Mouse (Mus musculus) retina, adult 2 months (tissue): Measurements from ENCODE around the gene Pick1.

ENCODE experiments used
- DNase-seq: peaks from one replicate; pipeline ENCODE4 v3.0.0-alpha.2; 2012; ENCODE audit warnings: low read depth, low spot score

The Pick1 gene

DNA sequence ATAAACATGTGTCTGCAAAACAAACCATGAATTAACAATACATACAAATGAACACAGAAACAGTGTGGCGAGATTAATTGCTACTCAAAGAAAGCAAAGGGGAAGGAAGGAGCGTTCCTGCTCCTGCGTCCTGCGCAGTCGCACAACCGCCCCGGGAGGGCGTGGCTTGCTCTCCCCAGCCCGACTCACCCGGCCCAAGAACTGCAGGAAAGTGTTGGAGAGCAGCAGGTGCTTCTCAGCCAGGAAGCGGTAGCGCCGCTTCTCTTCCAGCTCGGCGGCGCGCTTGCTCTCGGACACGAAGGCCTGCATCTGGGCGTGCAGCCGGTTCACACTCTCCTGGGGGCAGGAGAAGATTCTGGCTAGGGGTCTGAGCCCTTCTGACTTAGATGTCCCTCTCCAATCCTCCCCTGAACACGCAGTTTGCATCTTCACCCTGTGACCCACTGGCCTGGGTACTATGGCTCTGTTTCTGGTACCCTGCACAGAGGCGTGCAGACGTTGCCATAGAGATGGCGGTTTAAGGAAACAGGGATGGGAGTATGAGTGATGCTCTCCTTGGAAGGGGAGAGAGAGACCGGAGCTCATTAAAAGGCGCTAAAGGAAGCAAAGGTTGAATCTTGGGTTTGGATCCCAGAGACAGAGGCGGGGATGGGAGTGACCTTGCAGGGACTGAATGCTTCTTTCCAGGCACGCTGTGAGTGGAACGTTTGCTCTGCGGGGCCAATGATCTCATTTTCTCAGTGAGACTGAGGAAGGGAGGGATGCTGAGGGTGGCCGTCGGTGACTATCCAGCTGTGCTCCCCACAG is 41.5 kb downstream of the Pick1 start:
- DNase-seq: no peak

DNA sequence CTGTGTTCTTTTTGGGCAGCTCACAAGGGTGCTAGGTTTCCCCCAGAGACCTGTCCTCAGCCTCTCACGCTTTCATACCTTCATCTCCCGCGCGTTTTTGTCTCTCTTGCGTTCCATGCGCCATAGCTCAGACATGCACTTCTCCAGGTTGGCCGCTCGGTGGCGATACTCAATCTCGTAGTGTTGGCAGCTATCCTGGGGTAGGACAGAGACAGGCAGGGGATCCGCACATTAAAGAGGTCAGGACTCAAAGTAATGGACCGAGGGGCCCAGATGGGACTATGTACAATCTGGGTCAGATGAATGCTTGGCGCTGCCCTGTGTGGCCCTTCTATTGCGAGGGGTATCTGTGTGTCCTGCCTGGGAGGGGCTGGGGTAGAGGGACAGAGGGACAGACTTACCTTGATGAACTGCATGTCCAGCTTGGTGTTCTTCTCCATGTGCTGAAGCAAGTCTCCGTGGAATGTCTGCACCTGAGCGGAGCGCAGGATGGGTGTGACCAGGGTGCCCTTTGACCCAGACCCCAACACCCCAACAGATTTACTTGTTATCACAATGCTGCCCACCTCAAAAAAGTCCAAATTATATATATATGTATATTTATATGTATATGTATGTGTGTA is 42.3 kb downstream of the Pick1 start:
- no peak for DNase-seq

DNA sequence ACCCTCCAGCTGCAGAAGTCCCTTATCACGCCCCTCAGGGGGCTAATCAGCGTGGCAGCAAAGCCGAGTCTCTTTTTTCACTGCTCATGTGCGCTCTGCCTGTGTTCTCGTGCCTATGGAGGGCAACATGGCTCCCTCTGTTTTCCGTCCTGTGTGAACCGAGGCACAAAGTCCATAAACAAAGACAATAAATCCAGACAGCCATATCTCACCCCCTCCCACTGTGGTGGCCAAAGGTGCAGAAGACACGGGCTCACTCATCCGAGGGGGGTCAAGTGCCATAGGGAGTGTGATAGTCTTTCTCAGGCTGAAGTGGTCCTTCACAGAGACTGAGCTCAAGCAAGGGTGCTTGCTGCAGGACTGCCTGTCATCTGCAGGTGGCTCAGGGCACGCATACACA is 44.0 kb downstream of the Pick1 start:
- DNase-seq: no peak

DNA sequence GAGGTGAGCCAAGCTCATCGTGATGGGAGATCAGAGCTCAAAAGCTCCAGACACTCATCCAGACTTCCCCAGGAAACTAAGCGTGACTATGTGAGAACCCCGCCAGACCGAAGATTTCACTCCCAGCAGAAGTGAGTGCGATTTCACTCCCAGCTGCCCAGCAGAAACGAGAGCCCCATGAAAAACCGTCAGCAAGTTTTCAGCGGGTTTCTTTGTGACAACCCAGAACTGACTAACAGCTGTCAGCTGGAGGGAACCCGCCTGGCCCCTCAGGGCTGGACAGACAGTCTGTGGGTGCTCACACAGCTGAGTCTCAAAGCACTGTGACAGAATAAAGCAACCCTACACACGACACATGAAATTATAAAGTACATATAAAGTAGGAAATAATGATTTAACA is 48.8 kb downstream of the Pick1 start:
- no peak for DNase-seq

DNA sequence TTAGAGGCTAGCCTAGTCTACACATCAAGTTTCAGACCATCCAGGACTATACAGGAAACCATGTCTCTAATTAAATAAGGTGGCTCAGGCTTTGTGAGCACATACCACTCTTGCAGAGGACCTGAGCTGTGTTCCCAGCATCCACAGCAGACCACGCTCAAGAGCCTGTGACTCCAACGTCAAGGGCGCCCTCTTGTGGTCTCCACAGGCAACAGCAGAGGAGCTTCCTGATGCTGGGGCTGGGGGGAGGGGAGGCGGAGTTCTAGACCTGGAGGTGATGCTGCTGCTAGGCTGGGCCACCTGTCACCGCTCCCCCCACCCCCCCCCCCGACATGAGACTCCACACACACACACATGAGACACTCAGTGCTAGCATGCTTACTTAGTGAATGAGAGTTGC is 51.2 kb downstream of the Pick1 start:
- DNase-seq: no peak

DNA sequence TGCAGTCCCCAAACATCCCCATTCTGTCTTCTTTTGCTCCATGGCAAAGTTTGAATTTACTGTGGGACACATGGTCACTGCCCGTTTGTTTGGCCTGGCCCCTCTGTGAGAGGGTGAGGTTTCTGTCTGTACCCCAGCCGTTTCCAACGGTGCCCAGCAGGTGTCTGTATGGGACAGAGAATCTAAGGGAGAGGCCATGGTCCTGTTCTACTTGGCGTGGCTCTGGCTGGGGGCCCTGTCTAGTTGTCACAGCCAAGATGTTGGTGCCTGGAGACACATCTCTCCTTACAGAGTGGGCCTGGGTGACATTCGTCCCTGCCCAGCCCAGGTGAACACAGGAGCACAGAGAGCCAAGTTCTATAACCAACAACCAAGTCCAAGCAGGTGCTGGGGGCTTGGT is 51.9 kb downstream of the Pick1 start:
- DNase-seq: no peak

DNA sequence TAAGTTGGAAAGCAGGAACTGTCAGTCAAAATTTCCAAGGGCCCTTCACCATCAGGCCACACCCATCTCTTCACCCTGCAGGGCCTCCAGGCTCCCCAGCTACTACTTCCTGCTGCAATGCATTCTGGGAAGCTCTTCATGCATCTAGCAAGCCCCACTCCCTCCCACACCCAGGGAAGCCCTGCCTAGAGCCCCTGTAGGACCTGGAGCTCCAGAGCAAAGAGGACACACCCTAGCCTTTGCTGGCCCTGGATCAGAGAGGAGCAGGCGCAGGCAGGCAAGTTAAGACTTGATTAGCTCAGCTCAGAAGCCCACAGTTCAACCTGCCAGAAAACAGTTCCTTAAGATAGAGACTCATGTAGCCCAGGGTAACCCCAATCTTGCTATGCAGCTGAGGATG is 52.4 kb downstream of the Pick1 start:
- no peak for DNase-seq

DNA sequence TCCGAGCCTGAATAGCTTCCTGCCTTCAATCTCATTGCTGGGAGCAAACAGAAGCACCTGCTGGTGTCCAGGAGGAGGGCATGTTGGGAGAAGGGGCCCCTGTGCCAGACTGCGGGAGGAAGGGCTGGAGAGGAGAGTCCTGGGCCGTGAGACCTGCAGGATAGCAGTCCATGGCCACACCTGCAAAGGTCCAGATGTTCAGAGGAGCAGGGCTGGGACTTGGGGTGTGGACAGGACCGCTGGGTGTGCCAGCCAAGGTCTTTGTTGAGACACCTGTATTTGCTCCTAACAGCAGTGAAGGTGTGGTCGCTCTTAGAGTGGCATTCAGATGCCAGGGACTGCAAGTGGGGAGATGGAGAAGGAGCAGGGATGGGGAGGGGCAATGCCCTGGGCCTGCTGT is 53.5 kb downstream of the Pick1 start:
- DNase-seq: no peak

DNA sequence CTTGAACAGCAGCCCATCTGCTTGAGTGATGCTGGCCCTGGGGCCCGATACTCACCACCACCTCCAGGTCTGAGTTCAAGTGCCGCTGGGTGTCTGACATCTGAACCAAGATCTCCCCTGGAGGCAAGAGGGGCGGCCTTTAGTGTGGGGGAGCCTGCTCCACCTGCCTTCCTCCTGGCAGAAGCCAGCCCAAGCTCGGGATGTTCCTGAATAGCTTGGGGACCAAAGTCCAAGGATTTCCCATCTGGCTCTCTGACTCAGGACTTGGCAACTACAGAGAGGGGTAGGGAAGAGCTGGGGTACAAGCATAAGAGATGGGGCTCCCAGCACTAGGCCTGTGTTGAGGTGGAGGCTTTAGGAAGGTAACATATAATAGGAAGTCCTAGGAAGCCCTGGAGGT is 54.4 kb downstream of the Pick1 start:
- DNase-seq: no peak

DNA sequence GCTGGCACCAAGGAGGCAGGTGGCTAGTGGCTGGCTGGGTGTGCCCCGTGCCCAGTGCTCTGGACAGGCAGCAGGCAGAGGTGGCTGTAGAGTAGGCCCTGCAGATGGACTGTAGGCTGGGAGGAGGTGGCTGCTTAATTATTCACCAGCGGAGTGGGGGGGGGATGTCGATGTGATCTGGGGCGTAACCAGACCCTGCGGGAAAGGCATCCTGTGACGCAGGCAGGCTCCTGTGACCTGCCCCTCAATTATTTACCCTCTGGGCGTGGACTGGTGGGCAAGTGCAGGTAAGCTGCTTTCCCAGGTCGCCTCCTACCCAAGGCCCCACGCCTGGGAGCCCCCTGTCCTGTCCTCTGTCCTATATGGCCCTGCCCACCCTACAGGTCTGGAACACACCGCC is 56.4 kb downstream of the Pick1 start, which contains the start of gene Baiap2l2:
Gene Baiap2l2 (minus strand): TSS at position 139 of the 400 bp plus-strand sequence.
- DNase-seq: no peak

DNA sequence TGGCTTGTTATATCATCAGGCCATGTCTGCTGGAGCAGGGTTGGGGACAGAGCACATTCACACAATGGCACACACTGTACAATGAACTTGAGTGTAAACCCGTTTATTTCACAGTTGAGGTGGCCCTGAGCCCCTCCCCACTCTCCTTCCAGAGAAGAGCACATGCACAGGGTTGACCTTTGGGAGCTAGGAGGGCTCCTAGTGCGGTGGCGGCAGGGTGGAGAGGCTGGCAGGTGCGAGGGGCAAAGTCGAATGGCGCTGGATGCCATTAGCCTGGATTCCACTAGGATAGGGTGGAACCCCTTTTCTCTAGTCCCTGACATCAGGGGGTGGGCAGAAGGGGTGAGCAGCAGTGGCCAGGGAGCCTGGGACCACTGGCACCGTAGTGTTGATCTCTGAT is 57.2 kb downstream of the Pick1 start:
- no peak for DNase-seq

DNA sequence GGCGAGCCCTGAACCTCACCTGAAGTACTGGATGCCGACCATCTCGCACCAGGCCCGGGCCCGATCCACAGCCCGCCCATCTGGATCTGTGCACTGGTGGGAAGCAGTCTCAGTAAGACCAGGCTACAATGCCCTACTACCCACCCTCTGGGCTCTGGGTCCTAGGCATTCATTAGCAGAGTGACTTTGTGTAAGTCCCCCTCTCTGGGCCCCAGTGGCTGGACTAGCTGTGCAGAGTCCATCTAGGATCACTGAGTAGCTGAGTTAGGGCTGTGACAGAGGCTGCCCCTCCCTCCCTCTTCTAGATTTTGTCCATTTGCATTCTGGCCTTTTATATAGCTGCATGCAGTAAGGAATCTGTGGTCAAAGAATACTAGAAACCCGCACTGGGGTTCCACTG is 58.1 kb downstream of the Pick1 start:
- no peak for DNase-seq

DNA sequence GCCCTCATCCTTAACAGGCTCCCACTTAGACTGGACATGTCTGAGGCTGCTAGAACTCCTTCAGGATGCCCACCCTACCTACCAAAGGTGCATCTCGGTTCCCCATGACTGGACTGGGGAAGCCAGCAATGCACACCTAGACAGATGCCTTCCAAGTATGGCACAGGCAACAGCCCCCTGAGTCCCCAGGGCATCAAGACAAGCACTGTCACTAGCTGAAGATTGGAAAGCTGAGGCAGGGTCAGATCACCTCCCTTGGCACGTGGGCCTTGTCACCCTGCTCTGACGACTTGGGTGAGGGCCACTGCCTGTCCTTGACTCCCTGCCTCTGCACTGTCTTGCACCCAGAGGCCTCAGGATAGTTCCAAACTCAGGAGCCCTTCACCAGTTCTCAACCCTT is 59.4 kb downstream of the Pick1 start:
- DNase-seq: no peak

DNA sequence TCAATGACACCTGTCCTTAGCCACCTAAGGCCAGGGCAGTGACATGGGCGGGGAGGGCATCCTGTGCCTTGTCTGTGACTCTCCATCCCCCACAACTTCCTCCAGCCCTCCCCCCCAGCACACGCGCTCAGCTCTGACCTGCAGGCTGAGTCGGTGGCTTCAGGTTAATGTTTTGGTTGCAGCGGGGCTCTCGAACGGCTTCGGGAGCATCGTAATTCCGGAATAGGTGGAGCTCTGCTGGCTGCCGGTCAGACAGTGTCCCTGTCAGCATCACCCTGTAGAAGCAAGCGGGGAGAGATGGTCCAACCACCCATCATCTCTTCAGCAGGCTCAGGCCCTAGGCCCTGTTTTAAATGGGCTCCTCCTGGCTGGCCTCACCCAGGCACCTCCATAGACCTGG is 60.5 kb downstream of the Pick1 start:
- DNase-seq: no peak

DNA sequence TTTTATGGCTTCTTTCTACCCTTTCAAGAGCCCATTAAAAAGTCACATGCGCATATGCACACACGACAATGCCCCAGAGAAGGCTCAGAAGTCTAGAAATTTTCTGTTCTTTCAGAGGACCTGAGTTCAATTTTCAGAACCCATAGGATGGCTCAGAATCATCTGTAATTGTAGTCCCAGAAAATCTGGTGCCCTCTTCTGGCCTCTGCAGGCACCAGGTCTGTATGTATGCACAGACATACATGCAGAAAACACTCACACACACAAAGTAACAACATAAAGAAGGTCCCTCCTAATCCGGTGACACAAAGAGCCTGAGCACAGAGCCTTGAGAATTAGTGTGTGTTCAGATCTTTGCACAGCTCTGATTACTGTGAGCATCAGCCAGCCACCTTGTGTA is 61.4 kb downstream of the Pick1 start:
- no peak for DNase-seq

DNA sequence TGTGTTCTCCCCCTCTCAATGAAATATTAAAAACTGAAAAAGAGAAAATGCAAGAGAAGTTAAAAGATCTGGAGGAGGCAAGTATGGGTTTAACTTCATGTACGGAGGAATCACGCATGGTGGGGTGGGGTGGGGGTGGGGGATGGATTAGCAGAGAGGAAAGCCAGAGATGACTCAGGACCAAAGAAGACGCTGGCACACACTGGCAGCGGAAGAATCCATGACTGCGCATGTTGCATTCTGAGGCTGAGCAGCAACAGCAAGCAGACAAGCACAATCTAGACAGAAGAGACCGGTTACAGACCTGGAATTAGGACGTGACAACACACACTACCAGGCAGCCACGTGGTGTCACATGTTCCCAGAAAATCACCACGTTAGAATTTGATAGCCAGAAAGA is 63.8 kb downstream of the Pick1 start:
- no peak for DNase-seq

DNA sequence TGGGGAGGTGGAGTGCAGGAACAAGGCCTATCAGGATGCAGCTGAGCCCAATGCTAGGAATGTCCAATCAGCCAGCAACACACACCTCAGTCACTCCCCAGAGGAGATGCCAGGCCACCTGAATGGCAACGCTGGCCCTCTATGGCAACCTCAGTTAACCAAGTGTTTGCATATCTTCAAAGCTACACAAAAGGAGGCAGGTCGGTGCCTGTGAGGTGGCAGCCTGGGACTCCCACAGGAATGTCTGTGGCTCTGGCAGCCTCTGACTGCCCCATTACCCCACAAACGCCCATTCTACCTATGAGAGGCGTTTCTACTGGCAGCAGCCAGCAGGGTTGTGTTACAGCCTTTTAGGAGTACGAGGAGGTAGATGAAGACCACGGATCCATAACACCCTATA is 69.6 kb downstream of the Pick1 start:
- DNase-seq: no peak
